ENCODE assay signal across 20 mouse cellular contexts in the genomic region with DNA sequence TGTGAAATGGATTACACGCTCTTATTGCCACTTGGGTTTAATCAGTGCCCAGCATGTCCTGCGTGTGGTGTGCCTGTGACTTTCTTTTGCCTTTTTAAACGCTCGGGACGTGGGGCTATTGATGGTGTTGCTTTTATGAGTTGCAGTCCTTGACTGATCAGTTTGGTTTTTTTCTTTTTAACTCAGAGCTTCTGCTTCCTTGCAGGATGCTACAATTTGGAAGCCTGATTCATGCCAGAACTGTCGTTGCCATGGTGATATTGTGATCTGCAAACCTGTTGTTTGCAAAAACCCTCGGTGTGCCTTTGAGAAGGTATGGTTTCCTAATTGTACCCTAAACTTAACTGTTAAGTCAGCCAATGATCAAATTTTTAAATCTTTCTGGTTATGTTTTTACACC.
DNase-seq lines count a peak whose midpoint lies in the region; ATAC-seq and TF ChIP-seq lines count a peak whose summit lies in the region.
"Had no signal": no experiment of that assay in that cellular context is flagged by ENCODE, and none has a peak within 500 bp of the region (broad histone marks: within the 10 kb centered on the region; RNA-seq: fewer than 3 reads in every experiment).

No protein-coding gene starts in this region.

- no peaks in the 10 kb centered on the region for H3K4me1 ChIP-seq in forebrain, postnatal 0 days (ENCODE audit: insufficient read depth)
- no peaks in the 10 kb centered on the region for H3K4me1 ChIP-seq in forebrain, embryonic 10.5 days
- H3K4me1 ChIP-seq: forebrain, embryonic 15.5 days; hindbrain, embryonic 15.5 days; limb, embryonic 12.5 days; liver, embryonic 12.5 days had no signal

- H3K36me3 ChIP-seq in forebrain, postnatal 0 days (ENCODE audit: insufficient read depth): no peaks in the 10 kb centered on the region
- no peaks in the 10 kb centered on the region for H3K36me3 ChIP-seq in forebrain, embryonic 10.5 days (replicated peaks)
- H3K36me3 ChIP-seq: forebrain, embryonic 15.5 days; heart, embryonic 13.5 days; hindbrain, embryonic 15.5 days; limb, embryonic 12.5 days; liver, embryonic 12.5 days had no signal

- no peak overlapping the region for H3K9ac ChIP-seq in forebrain, postnatal 0 days
- H3K9ac ChIP-seq: forebrain, embryonic 15.5 days; heart, embryonic 13.5 days; hindbrain, embryonic 15.5 days; limb, embryonic 12.5 days; liver, embryonic 12.5 days had no signal

- H3K4me3 ChIP-seq in forebrain, postnatal 0 days (ENCODE audit: low read depth, low read length): no peak overlapping the region
- H3K4me3 ChIP-seq in forebrain, embryonic 10.5 days: no peak overlapping the region
- H3K4me3 ChIP-seq: forebrain, embryonic 15.5 days; heart, embryonic 13.5 days; hindbrain, embryonic 15.5 days; left cerebral cortex, adult 2 months; limb, embryonic 12.5 days; liver, embryonic 12.5 days; myocyte had no signal

- H3K9me3 ChIP-seq in forebrain, postnatal 0 days (ENCODE audit: low read length): no peaks in the 10 kb centered on the region
- no peaks in the 10 kb centered on the region for H3K9me3 ChIP-seq in forebrain, embryonic 10.5 days
- H3K9me3 ChIP-seq: forebrain, embryonic 15.5 days; heart, embryonic 13.5 days; hindbrain, embryonic 15.5 days; limb, embryonic 12.5 days; liver, embryonic 12.5 days had no signal

- TF ChIP-seq CTCF in forebrain, postnatal 0 days (IDR thresholded peaks at IDR 0.05; ENCODE audit: low read depth): no peak

- peak; percentile 29; the same call in 1 of the 2 replicates for ATAC-seq in forebrain, postnatal 0 days
- ATAC-seq: forebrain, embryonic 15.5 days; liver, embryonic 12.5 days had no signal

- intact Hi-C loops in left cerebral cortex, postnatal 14 days (cut with DNase I): no loop called here

- peak; percentile 34 for DNase-seq in forebrain, postnatal 0 days
- no peak for DNase-seq in forebrain, embryonic 10.5 days (ENCODE audit: extremely low spot score, low spot score)
- peak; percentile 13 to 21 for DNase-seq in left cerebral cortex, postnatal 14 days (ENCODE audit: low spot score in 2 of 2)
- no peak for DNase-seq in left cerebral cortex, adult 11 months (ENCODE audit: low spot score)
- peak; percentile 78 for DNase-seq in brain, adult 2 months (ENCODE audit: low read depth, low spot score)
- DNase-seq in layer of hippocampus, adult 9-11 months: peak; percentile 29
- DNase-seq in B cell, adult 2 months: no peak
- DNase-seq in urinary bladder, postnatal 14 days (ENCODE audit: low spot score): no peak
- DNase-seq: adrenal gland, postnatal 25 days; cerebellum, adult 2 months; kidney, adult 18-20 months; kidney, postnatal 10 days; lung, adult 2 months had no signal

- 54% methylated on average over 7 of the region's 7 CpGs for WGBS in forebrain, postnatal 0 days
- WGBS in forebrain, embryonic 10.5 days: 79% methylated on average over 7 of the region's 7 CpGs

- no peak overlapping the region for H3K4me2 ChIP-seq in forebrain, postnatal 0 days (ENCODE audit: low read depth)
- H3K4me2 ChIP-seq: forebrain, embryonic 15.5 days; heart, embryonic 13.5 days; hindbrain, embryonic 15.5 days; limb, embryonic 12.5 days; liver, embryonic 12.5 days had no signal

- H3K27ac ChIP-seq in forebrain, postnatal 0 days (ENCODE audit: low read depth, low read length): no peak overlapping the region
- H3K27ac ChIP-seq in forebrain, embryonic 10.5 days: no peak overlapping the region
- H3K27ac ChIP-seq: forebrain, embryonic 15.5 days; heart, embryonic 13.5 days; hindbrain, embryonic 15.5 days; left cerebral cortex, adult 2 months; limb, embryonic 12.5 days; liver, embryonic 12.5 days had no signal

- no peaks in the 10 kb centered on the region for H3K27me3 ChIP-seq in forebrain, postnatal 0 days (ENCODE audit: insufficient read depth, low read length)
- no peaks in the 10 kb centered on the region for H3K27me3 ChIP-seq in forebrain, embryonic 10.5 days (ENCODE audit: poor library complexity, severe bottlenecking)
- H3K27me3 ChIP-seq: forebrain, embryonic 15.5 days; heart, embryonic 13.5 days; hindbrain, embryonic 15.5 days; limb, embryonic 12.5 days; liver, embryonic 12.5 days had no signal

Comparison
In these comparisons a context has a peak if more than half of its experiments do, and no peak if none do; other contexts are left out.
1. DNase-seq: peak in forebrain, postnatal 0 days (single experiment), left cerebral cortex, postnatal 14 days (2 of 2), brain, adult 2 months (single experiment) and layer of hippocampus, adult 9-11 months (single experiment); none in forebrain, embryonic 10.5 days (single experiment), left cerebral cortex, adult 11 months (single experiment), B cell, adult 2 months (0 of 2) and urinary bladder, postnatal 14 days (single experiment).